Mouse (Mus musculus) forebrain, embryonic 14.5 days (tissue): ENCODE results near the gene Bace2. TPM values are rescaled to one million over a fixed set of nuclear protein-coding genes. Genes with fewer than 3 reads are reported as not detected.

Experiments used
- ATAC-seq: fragments of 200-750 bp; cut with Nextera tagmentation; 2 replicates; pipeline ENCODE4 v1.8.0; 2017; ENCODE audit warnings: mild to moderate bottlenecking, moderate library complexity
- DNase-seq: peaks from one replicate; pipeline ENCODE4 v3.0.0-alpha.2; 2015; ENCODE audit warnings: low spot score
- H3K27ac ChIP-seq: fragments of 300-500 bp; sonication (generic); 2 replicates; pipeline ENCODE4 v1.5.1; 2014; ENCODE audit warnings: low read depth, mild to moderate bottlenecking, control low read depth, low read length, moderate library complexity
- H3K27me3 ChIP-seq: fragments of 300-500 bp; sonication (generic); replicated peaks from 2 replicates; pipeline ENCODE4 v1.6.1; 2014; ENCODE audit warnings: low read length, control low read depth, mixed read lengths; ENCODE audit not compliant: control insufficient read depth, insufficient read depth
- H3K36me3 ChIP-seq: fragments of 300-500 bp; sonication (generic); 2 replicates; pipeline ENCODE4 v1.6.1; 2014; ENCODE audit warnings: low read length, control low read depth; ENCODE audit not compliant: control insufficient read depth, insufficient read depth
- H3K4me1 ChIP-seq: fragments of 300-500 bp; sonication (generic); 2 replicates; pipeline ENCODE4 v1.6.1; 2014; ENCODE audit warnings: antibody characterized with exemption, low read length, control low read depth; ENCODE audit not compliant: control insufficient read depth, insufficient read depth
- H3K4me2 ChIP-seq: fragments of 300-500 bp; sonication (generic); 2 replicates; pipeline ENCODE4 v1.6.1; 2014; ENCODE audit warnings: mild to moderate bottlenecking, control low read depth, low read length
- H3K4me3 ChIP-seq: fragments of 300-500 bp; sonication (generic); 2 replicates; pipeline ENCODE4 v1.5.1; 2014; ENCODE audit warnings: low read depth, low read length, control low read depth
- H3K9ac ChIP-seq: fragments of 300-500 bp; sonication (generic); 2 replicates; pipeline ENCODE4 v1.6.1; 2014; ENCODE audit warnings: mild to moderate bottlenecking, low read length, control low read depth, moderate library complexity
- H3K9me3 ChIP-seq: fragments of 300-500 bp; sonication (generic); replicated peaks from 2 replicates; pipeline ENCODE4 v1.6.1; 2016; ENCODE audit warnings: low read length, control low read depth, mixed read lengths; ENCODE audit not compliant: control insufficient read depth
- whole genome bisulfite sequencing: fragments of 180-500 bp; shearing (Covaris S2); extraction: QIAGEN DNeasy Blood & Tissue Kit; methylation state at CpG from one replicate; pipeline ENCODE4 v1.1.7; 2014; 5-methylcytosine and 5-hydroxymethylcytosine counted together
- polyA plus RNA-seq: library from polyadenylated mRNA; unstranded; fragments of >200 nt; fragmentation: Nextera tagmentation; extraction: Ambion mirVana; gene quantifications from 2 replicates; pipeline ENCODE4 v1.2.1, GENCODE M21; 2014

Gene Bace2
- polyA plus RNA-seq, 1 experiment from 2014 or later = 1.8 TPM

DNA sequence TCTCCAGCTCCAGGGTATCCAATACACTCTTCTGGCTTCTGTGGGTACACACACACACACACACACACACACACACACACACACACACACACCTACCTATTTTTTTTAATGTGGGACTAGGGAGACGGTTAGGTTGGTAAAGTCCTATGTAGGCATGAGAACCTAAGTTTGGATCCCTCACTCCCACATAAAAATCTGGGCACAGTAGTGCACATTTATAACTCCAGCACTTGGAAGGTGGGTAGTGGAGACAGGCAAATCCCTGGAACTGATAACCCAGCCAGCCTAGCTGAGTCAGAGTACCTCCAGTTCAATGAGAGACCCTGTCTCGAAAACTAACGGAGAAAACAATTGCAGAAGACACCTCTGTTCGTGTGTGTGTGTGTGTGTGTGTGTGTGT is 39.9 kb downstream of the Bace2 start:
- no peak overlapping the region for H3K27ac ChIP-seq
- H3K4me2 ChIP-seq = no peak overlapping the region
- H3K36me3 ChIP-seq = no peaks in the 10 kb centered on the region
- 92% methylated on average over 4 of the region's 4 CpGs for WGBS
- H3K9ac ChIP-seq = no peak overlapping the region
- no peaks in the 10 kb centered on the region for H3K9me3 ChIP-seq
- no peak for ATAC-seq
- no peak overlapping the region for H3K4me3 ChIP-seq
- no peak for DNase-seq
- H3K4me1 ChIP-seq = no peaks in the 10 kb centered on the region
- no peaks in the 10 kb centered on the region for H3K27me3 ChIP-seq

DNA sequence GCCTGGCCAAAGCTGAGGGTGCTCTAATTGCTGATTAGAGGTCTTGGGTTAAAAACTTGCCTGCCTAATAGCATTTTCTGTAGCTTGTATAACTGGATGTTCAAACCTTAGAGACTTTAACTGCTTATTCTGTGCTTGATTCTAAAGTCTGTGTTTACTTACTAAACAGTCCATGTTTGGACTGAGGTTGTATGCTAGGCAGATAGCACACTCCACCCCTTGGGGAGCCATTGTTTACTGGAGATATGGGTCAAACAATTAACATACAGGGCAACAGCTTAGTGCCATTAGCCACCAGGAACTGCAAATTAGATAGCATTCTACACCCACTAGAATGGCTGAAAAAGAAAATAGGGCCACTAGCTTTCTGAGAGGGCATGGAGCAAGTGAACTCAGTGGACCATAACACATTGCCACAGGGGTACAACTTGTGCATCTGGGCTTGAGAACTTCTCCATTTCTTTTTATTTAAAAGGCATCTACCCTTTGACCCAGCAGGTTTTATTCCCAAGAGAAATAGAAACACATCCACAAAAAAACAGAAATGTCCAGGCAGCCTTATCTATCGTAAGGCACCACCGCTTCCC is 41.5 kb downstream of the Bace2 start:
- 85% methylated on average over 2 of the region's 2 CpGs for WGBS
- no peak for DNase-seq
- H3K9me3 ChIP-seq = no peaks in the 10 kb centered on the region
- no peaks in the 10 kb centered on the region for H3K4me1 ChIP-seq
- no peaks in the 10 kb centered on the region for H3K36me3 ChIP-seq
- H3K4me2 ChIP-seq = no peak overlapping the region
- H3K27me3 ChIP-seq = no peaks in the 10 kb centered on the region
- H3K27ac ChIP-seq = no peak overlapping the region
- ATAC-seq = no peak
- H3K4me3 ChIP-seq = no peak overlapping the region
- no peak overlapping the region for H3K9ac ChIP-seq

DNA sequence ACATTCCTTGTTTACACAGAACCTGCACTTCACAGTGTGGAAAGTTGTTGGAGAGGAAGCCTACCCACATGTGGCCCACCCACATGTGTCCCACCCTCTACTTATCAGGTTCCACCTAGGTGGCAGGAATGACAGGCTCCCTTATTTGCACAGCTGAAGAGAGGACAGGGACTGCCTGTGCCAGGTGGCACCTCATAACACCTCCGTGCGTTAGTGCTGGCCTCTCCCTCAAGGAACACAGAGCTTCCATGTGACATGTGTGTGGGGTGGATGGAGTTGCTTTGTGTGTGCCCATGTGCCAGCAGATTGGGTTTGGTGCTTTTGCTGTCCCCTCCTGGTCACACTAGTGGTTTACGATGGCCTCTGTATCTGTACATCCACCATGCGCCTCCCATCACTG is 43.4 kb downstream of the Bace2 start:
- H3K9ac ChIP-seq = no peak overlapping the region
- no peaks in the 10 kb centered on the region for H3K36me3 ChIP-seq
- H3K27ac ChIP-seq = no peak overlapping the region
- ATAC-seq (no peak), DNase-seq (no peak)
- 84% methylated on average over 4 of the region's 4 CpGs for WGBS
- H3K4me3 ChIP-seq = no peak overlapping the region
- no peaks in the 10 kb centered on the region for H3K9me3 ChIP-seq
- no peak overlapping the region for H3K4me2 ChIP-seq
- H3K27me3 ChIP-seq = no peaks in the 10 kb centered on the region
- no peaks in the 10 kb centered on the region for H3K4me1 ChIP-seq

DNA sequence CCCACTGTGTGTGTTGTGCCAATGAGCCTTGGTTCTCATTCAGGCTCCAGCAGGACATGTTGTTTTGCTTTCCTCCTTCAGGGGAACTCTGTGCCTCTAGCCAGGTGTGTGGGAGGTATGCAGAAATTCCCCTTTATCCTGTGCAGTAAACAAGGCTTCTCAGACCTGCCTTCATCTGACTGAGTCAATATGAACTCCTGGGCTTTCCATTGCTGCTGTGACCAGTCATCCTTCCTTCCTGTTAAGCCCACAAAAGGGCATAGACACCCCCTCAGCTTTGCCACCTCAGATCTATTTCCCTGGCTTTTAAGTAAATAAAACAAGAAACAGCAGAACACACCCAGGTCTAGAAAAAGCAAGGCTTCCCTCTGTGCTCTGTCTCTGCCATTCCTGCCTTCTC is 45.2 kb downstream of the Bace2 start:
- Histone ChIP-seq H3K27me3 (no peaks in the 10 kb centered on the region), H3K27ac (no peak overlapping the region), H3K36me3 (no peaks in the 10 kb centered on the region), H3K9me3 (no peaks in the 10 kb centered on the region), H3K9ac (no peak overlapping the region), H3K4me1 (no peaks in the 10 kb centered on the region), H3K4me3 (no peak overlapping the region), H3K4me2 (no peak overlapping the region)
- DNase-seq (no peak), ATAC-seq (no peak)

DNA sequence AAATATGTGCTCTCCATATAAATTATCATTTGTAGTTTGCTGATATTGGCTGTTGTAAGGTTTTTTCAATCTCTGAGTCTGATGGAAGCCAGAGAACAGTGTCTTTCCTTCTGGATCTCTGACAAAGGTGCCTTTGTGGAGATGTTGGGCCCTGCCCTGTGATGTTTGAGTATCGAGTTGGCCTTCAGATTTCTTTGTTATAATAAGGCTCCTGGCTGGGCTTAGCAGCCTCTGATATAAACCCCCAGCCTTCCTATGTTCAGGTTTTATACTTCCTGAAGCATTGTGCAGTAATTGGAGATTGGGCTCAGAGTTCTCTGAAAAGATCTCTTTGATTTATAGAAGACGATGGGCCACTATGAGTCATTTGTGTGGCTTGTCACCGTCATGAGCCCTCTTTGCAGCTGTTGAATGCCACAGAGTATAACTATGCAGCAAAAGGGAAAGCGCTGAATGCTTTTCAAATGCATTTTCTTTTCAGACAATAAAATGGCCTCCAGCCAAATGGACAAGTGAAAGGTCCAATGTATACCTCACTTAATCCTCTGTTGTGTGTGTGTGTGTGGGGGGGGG is 45.8 kb downstream of the Bace2 start:
- Histone ChIP-seq H3K27ac (no peak overlapping the region), H3K4me1 (no peaks in the 10 kb centered on the region), H3K4me3 (no peak overlapping the region), H3K4me2 (no peak overlapping the region), H3K27me3 (no peaks in the 10 kb centered on the region), H3K36me3 (no peaks in the 10 kb centered on the region), H3K9ac (no peak overlapping the region), H3K9me3 (no peaks in the 10 kb centered on the region)
- 6% methylated on average over 4 of the region's 4 CpGs for WGBS
- no peak; the same call in 1 of the 2 replicates for ATAC-seq
- DNase-seq = peak; percentile 28

DNA sequence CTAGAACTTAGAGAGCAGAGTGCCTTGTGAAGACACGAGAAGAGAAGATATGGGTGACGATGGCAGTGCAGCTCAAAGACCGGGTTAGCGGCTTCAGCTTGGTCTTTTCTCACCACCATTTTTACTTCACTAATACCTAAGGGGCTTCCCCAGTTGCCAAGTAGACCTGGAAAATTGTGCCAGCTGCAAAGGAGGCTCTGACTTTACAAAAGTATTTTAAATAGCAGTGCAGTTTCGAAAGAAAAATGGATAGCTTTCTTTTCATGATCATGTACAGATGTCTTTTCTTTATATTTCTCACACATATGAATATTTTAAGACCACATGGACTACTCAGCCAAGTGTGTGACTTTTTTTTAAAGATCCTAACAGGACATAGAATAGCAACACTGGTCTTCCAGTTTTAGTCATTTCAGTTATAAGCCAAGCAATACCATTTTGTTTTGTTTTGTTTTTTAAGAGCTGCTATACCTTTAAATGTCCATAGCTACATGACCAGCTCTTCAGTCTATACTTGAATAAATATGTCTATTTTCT is 49.0 kb downstream of the Bace2 start:
- DNase-seq (no peak), ATAC-seq (no peak)
- Histone ChIP-seq H3K9ac (no peak overlapping the region), H3K4me3 (no peak overlapping the region), H3K4me1 (no peaks in the 10 kb centered on the region), H3K9me3 (no peaks in the 10 kb centered on the region), H3K4me2 (no peak overlapping the region), H3K36me3 (no peaks in the 10 kb centered on the region), H3K27me3 (no peaks in the 10 kb centered on the region), H3K27ac (no peak overlapping the region)
- WGBS = 96% methylated on average over 5 of the region's 5 CpGs

DNA sequence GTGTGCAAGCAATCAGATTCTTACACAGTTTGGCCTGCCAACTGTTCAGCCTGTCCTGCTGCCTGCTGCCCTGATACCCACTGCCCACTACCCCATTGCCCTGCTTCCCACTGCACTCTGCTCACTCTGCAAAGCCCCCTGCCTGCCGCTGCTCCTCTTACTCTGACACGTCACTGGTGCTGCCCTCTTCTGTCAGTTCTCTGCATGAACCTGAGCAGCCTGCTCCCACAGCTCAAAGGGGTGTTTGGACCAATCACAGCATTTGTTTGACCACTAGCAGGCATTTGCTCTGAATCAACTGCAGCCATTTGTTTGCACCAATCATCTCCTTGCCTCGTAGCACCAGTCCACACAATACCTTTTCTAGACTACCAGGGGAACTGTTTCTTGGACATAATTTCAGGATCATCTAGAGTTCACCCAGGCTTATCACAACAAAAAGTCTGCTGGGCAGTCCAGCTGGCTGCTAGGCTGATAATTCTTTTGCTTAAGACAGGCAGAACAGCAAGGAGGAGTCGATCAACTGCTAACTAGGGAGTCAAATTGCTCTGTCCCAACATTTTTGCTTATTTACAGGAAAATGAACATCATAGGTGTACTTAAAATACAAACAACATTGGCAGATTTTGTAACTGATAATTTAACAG is 61.5 kb downstream of the Bace2 start:
- no peaks in the 10 kb centered on the region for H3K9me3 ChIP-seq
- DNase-seq = peak; percentile 61
- H3K27ac ChIP-seq = no peak overlapping the region
- H3K27me3 ChIP-seq = no peaks in the 10 kb centered on the region
- no peak overlapping the region for H3K4me3 ChIP-seq
- no peaks in the 10 kb centered on the region for H3K4me1 ChIP-seq
- H3K4me2 ChIP-seq = no peak overlapping the region
- H3K36me3 ChIP-seq = no peaks in the 10 kb centered on the region
- 17% methylated on average over 4 of the region's 4 CpGs for WGBS
- peak; percentile 77 for ATAC-seq
- no peak overlapping the region for H3K9ac ChIP-seq

DNA sequence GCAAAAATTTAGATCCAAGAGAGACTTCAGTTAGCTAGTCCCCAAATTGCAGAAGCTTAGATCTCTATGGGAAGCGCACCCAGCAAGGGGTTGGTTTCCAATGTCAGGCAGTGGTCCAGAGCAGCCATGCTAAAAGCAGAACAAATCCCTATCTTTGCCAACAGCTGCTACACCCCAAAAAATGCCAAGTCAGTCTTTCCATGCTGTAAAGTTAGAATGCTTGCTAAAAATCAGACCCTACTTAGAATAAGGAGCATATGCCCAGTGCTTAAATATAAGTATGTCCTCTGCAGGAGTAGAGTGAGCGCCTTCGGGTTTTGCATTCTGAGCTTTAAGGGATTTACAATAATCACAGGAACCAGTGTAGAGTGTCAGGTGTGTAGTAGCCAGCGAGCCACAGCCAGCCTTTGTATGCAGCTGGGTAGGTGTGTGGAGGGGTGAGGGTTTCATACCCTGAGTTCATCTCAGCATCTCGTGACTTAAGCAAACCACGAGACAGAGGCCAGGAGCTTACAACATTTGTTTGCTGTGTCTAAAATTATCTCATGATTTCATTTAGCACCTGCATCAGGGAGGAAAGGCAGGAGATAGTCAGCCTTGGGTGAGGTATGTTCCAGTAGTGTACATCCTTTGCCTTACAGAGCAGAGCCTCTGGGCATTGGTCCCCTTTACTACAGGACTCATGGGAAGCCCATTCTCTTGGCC is 62.4 kb downstream of the Bace2 start:
- no peak overlapping the region for H3K4me3 ChIP-seq
- no peaks in the 10 kb centered on the region for H3K4me1 ChIP-seq
- H3K36me3 ChIP-seq = no peaks in the 10 kb centered on the region
- WGBS = 96% methylated on average over 6 of the region's 6 CpGs
- no peak overlapping the region for H3K4me2 ChIP-seq
- H3K27me3 ChIP-seq = no peaks in the 10 kb centered on the region
- H3K9ac ChIP-seq = no peak overlapping the region
- H3K9me3 ChIP-seq = no peaks in the 10 kb centered on the region
- DNase-seq (no peak), ATAC-seq (no peak)
- no peak overlapping the region for H3K27ac ChIP-seq

DNA sequence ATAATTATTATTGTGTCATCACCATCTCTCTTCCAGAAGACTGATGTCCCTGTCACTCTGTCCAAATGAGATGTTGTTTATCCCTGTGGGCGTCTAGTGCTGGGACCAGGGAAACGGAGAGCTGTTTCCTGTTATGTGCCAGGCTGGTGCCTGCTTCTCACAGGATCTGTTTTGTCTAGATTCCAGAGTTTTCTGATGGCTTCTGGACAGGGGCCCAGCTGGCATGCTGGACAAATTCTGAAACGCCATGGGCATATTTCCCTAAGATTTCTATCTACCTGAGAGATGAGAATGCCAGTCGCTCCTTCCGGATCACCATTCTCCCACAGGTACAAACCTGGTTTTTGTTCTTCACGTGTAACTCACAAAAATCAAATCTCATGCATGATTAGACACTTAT is 65.1 kb downstream of the Bace2 start:
- WGBS = 76% methylated on average over 6 of the region's 6 CpGs
- H3K4me1 ChIP-seq = no peaks in the 10 kb centered on the region
- no peak overlapping the region for H3K4me3 ChIP-seq
- ATAC-seq (no peak), DNase-seq (no peak)
- H3K27ac ChIP-seq = no peak overlapping the region
- no peak overlapping the region for H3K9ac ChIP-seq
- no peaks in the 10 kb centered on the region for H3K36me3 ChIP-seq
- H3K4me2 ChIP-seq = no peak overlapping the region
- no peaks in the 10 kb centered on the region for H3K27me3 ChIP-seq
- no peaks in the 10 kb centered on the region for H3K9me3 ChIP-seq
